Mouse (Mus musculus) megakaryocyte, embryonic 14.5 days (primary cell): Measurements from ENCODE around the gene Pparg.

Experiments used
- FLI1 ChIP-seq: IDR thresholded peaks from 2 replicates; pipeline ENCODE4 v1.6.1; 2012; ENCODE audit warnings: low read length, inconsistent platforms, mixed read lengths
- GATA1 ChIP-seq: IDR thresholded peaks from 3 replicates; pipeline ENCODE4 v1.6.1; 2012; ENCODE audit warnings: mixed read lengths, low read length, inconsistent platforms, borderline replicate concordance

- TF ChIP-seq GATA1, result no peak
- no peak for TF ChIP-seq FLI1
Measured at GRCm38 (mm10) chr6:115523201-115523600, 162.4 kb downstream of the Pparg start.
